Mouse (Mus musculus) frontal cortex, adult 2 months (tissue): Measurements from ENCODE around the gene Tgtp2. TPM values are rescaled to one million over a fixed set of nuclear protein-coding genes. Genes with fewer than 3 reads are reported as not detected.

Experiments
- polyA plus RNA-seq: library from polyadenylated mRNA; depleted of rRNA; stranded (reverse); fragments of >200 nt; gene quantifications from 2 replicates; pipeline ENCODE4 v1.2.3, GENCODE M21; 2012; rRNA removed

Gene Tgtp2
- polyA plus RNA-seq, 1 experiment, result 1.6 TPM

Other genes starting within 250 kb of the Tgtp2 start
- 41.4 and 47.6 TPM in 2 replicates for gene Trim41, start 246.9 kb downstream of the Tgtp2 start, polyA plus RNA-seq
- 3.7 and 4.6 TPM in 2 replicates for gene Trim7, start 238.1 kb downstream of the Tgtp2 start, polyA plus RNA-seq
- 24.1 and 28.7 TPM in 2 replicates for gene Gm12184, start 237.6 kb downstream of the Tgtp2 start, polyA plus RNA-seq
- 12.1 and 12.7 TPM in 2 replicates for gene Irgm1, start 192.5 kb downstream of the Tgtp2 start, polyA plus RNA-seq
- 0.13 and 0.18 TPM in 2 replicates for gene Gm5431, start 162.0 kb downstream of the Tgtp2 start, polyA plus RNA-seq
- gene Psme2b, start 118.0 kb downstream of the Tgtp2 start, polyA plus RNA-seq, result 0.90 and 1.5 TPM in 2 replicates
- 0.10 and 0.11 TPM in 2 replicates for gene Olfr56, start 85.3 kb downstream of the Tgtp2 start, polyA plus RNA-seq
- 0.42 and 0.64 TPM in 2 replicates for gene 9930111J21Rik1, start 84.8 kb downstream of the Tgtp2 start, polyA plus RNA-seq
- gene Gm12185, start 72.0 kb downstream of the Tgtp2 start, polyA plus RNA-seq, result 0.08 and 0.12 TPM in 2 replicates
- gene Tgtp1, start 70.0 kb downstream of the Tgtp2 start, polyA plus RNA-seq, result 1.3 and 1.8 TPM in 2 replicates
- gene 9930111J21Rik2, start 13.0 kb downstream of the Tgtp2 start, polyA plus RNA-seq, result 1.3 TPM in 2 replicates
- 1.7 and 2.0 TPM in 2 replicates for gene Ifi47, start 12.4 kb upstream of the Tgtp2 start, polyA plus RNA-seq
- gene Olfr1396, start 50.7 kb upstream of the Tgtp2 start, polyA plus RNA-seq, result not detected in 2 replicates
- gene Olfr1395, start 78.1 kb upstream of the Tgtp2 start, polyA plus RNA-seq, result 0.04 and 0.11 TPM in 2 replicates
- gene Olfr1394, start 90.2 kb upstream of the Tgtp2 start, polyA plus RNA-seq, result not detected in 2 replicates
- 0.02 TPM in 1 of 2 replicates, not detected in the other for gene Btnl9, start 123.0 kb upstream of the Tgtp2 start, polyA plus RNA-seq
- gene Zfp62, start 139.1 kb upstream of the Tgtp2 start, polyA plus RNA-seq, result 24.2 and 26.4 TPM in 2 replicates
- gene Mgat1, start 180.0 kb upstream of the Tgtp2 start, polyA plus RNA-seq, result 58.5 and 65.0 TPM in 2 replicates
- 0.48 and 0.57 TPM in 2 replicates for gene Olfr1393, start 214.1 kb upstream of the Tgtp2 start, polyA plus RNA-seq
- 0.11 and 0.18 TPM in 2 replicates for gene Olfr1392, start 221.1 kb upstream of the Tgtp2 start, polyA plus RNA-seq
- gene Olfr10, start 240.5 kb upstream of the Tgtp2 start, polyA plus RNA-seq, result not detected in 2 replicates